Mouse (Mus musculus): ENCODE measurements around the gene Ybx2.
"Not testable (repeated sequence)": the region's sequence is repeated elsewhere in the genome, so short reads cannot be mapped to it uniquely, and the experiment has no call there.

Ybx2 gene

DNA sequence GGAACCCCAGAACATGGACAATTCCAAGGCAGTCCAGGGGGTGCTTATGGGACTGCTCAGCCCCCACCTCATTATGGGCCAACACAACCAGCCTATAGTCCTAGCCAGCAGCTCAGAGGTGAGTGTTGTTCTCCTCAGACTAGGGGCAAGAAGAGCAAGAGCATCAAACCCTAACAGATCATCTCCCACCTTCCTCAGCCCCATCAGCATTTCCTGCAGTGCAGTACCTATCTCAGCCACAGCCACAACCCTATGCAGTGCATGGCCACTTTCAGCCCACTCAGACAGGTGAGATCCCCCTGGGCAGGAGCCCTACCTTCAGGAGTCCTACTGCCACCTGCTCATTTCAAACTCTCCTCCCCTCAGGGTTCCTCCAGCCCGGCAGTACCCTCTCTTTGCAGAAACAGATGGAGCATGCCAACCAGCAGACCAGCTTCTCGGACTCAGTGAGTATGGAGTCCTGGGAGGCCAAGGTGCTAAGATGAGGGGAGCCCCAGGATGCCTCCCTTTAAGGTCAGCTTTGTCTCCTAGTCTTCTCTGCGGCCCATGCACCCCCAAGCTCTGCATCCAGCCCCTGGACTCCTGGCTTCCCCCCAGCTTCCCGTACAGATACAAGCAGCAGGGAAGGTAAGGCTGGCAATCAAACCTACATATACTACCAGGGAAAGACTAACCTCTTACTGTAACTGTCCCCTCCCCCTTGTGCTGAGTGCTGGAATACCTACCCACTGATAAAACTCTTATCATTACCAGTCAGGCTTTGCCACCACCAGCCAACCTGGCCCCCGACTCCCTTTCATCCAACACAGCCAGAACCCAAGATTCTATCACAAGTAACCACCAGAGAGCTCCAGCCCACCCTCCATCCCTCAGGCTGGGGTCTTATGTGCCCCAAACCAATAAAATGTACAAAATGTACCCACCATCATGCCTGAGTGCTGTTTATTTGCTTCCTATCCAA, 19.6 kb upstream of the Ybx2 start:
- no peak for DNase-seq

GRCm38 (mm10) chr11:69916652-69917378, 18.8 kb upstream of the Ybx2 start:
- DNase-seq, result not testable (repeated sequence)

GRCm38 (mm10) chr11:69917379-69917948, 18.1 kb upstream of the Ybx2 start:
- DNase-seq, result no peak

GRCm38 (mm10) chr11:69918118-69918517, 17.5 kb upstream of the Ybx2 start:
- DNase-seq, result no peak

DNA sequence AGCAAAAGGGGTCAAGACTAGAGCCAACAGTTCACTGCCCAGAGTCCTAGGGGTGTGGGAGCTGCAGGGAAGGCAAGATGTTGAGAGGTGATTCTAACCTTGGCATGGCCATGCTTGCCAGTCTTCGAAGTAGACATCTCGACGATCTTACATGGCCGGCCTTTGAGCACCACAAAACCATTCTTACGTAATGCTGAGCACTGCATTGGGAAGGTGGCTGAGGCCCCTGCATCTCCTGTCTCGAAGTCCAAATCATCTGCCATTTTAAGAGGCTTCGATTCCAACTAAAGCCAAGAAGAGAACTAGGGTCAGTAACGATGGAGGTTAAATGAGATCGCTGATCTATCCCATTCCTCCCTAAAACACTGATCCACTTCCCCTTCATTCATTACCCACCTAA, 16.5 kb upstream of the Ybx2 start:
- DNase-seq, result no peak

GRCm38 (mm10) chr11:69919661-69920265, 15.8 kb upstream of the Ybx2 start:
- DNase-seq, result peak; percentile 49 to 75

GRCm38 (mm10) chr11:69920266-69921031, 15.1 kb upstream of the Ybx2 start:
- DNase-seq, result peak; percentile 45 to 80

DNA sequence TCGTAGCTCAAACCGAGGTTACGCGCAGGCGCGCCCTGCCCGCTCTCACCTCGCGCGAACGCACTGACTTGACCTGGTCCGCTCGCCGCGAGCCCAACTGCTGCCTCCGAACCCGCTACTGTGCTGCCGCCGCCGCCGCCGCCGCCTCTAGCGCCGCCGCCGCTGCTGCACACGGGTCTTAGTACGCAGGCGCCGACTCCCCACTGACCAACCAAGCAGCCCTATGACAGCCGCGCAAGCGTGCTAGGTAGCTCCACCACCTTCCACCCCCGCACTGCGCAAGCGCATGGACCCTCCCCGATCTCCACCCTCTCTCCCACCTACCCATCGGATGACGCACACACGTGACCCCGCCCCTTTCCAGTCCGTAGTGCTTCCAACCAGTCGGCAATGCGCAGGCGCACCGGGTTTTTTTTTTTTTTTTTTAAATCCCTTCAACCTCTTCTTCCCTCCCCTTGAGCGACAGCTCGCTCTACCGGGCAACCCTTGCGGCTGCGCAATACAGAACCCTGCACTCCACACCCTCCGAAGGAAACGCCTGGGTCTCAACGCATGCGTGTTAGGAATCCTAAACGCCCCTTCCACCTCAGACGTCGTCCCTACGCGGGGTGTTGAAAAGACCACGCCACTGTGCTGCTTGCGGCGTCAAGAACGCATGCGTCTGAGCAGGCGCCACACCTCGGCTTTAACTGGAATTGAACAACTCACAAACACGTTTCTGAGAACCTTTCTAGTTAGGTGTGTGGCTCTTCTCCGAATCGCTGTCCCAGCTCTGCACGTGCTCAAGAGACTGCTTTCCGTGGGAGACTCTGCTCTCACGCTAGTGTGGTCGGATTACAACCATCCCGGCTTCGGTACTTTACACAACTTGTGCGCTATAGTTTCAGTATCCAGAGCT, 14.2 kb upstream of the Ybx2 start, which contains the start of gene Eif5a:
Gene Eif5a, minus strand, starts transcription at position 845 of the 898 bp plus-strand sequence.
- peak; percentile 100 for DNase-seq

DNA sequence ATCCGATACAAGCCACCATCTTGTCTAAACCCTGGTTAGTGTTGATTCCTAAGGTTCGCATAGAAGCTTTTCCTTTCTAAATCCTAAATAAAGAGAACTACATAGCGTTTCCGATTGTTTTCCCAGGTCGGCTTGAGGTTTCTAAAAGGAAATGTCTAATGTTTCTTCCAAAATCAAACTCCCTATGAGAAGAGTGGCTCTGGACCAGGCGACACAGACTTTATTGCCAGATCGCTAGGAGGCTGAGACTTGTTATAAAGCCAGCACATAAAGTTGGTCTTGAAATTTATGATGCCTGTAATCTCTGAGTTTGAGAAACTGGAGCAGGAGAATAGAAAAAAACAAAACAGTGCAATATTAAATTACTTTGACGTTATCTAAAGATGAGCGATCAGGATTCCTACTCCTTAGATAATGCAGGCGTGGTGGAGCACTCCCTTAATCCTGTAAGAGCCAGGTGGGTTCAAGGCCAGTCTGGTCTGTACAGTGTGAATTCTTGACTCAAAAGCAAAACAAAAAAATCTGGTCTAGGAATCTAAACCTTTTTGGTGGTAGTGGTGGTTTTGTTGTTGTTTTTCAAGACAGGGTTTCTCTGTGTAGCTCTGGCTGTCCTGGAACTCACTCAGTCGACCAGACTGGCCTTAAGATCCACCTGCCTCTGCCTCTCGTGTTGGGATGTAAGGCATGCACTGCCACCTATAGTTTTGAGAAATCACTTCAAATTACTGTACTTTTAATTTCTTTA, 13.4 kb upstream of the Ybx2 start:
- DNase-seq, result no peak

DNA sequence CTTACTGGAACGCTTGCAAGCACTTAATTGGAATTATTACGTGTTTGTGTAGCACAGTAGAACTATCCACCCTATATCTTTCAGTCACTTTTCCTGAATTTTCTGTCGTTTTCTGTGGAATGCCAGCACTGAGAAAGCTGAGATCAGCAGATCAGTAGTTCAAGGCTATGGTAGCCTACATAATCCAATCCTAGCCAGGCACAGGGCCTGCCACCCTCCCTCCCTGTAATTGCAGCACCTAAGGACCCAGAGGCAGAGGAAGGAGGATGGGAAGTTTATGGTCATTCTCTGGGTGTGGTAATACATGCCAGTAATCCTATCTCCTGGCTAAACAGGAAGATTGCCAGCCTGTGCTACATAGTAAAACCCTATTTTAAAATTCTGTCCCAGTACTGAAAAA, 12.8 kb upstream of the Ybx2 start:
- DNase-seq, result no peak

DNA sequence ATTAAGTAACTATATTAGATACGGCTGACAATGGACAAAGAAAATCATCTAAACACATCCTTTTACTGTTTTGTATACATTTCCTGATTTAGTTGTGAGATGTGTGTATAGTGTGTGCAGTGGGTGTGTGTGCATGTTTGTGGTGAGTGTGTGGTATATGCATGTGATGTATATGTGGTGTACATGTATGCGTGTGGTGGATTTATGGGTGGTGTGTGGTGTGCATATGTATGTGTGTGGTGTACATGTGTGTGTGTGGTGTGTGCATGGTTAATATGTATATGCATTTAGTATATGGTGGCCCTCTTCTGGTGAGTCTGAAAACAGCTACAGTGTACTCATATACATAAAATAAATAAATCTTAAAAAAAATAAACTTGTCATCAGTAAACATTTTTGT, 8.1 kb upstream of the Ybx2 start:
- no peak for DNase-seq

GRCm38 (mm10) chr11:69929712-69930111, 5.9 kb upstream of the Ybx2 start:
- no peak for DNase-seq

DNA sequence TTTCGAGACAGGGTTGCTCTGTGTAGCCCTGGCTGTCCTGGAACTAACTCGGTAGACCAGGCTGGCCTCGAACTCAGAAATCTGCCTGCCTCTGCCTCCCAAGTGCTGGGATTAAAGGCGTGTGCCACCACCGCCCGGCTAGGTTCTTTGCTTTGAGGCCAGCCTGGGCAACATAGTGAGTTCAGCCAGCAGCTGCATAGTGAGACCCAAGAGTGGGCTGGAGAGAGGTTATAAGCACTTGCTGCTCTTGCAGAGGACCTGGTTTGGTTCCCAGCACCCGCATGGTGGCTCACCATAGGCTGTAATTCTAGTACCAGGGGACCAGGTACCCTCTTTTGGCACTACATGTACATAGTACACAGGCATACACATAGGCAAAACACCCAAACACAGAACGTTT, 5.4 kb upstream of the Ybx2 start:
- DNase-seq, result not testable (repeated sequence)

DNA sequence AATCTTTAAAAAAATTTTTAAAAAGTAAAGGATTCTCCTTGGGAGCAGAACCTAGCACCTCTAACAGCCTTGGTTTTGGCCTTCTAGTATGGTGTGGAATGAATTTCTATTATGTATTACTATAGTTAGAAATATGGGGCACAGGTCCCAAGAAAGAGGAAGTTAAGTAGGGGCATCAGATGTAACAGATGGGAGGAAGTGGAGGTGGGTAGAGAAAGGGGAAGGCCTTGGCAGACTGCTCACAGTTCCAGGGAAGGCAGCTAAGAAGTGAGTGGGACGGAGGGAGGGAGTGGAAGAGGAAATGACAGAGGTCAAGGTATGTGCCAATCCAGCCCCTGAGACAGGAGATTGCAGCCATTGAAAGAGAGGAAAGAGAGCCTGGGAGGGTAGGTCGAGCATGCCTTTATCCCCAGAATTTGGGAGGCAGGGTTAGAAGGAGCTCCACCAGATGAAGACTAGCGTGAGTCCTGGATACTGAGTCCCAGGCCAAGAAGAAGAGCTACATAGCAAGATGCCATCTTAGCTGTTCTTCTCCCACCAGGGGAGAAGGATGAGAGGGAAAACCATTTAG, 4.5 kb upstream of the Ybx2 start:
- no peak for DNase-seq

GRCm38 (mm10) chr11:69931769-69932168, 3.8 kb upstream of the Ybx2 start:
- DNase-seq, result no peak

DNA sequence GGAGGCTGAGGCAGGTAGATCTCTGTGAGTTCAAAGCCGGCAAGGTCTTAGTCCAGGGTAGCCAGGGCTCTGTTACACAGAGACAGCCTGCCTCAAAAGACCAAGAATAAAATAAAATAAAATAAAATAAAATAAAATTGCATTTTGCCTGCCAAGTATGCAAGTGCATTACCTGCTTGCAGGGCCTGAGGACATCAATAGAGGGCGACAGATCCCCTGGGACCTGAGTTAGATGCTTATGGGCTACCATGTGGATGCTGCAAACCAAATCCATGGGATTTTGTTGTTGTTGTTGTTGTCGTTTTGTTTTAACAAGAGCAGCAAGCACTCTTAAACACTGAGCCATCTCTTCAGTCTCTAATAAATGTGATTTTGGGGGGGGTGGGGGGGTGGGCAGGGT, 3.3 kb upstream of the Ybx2 start:
- DNase-seq, result no peak

GRCm38 (mm10) chr11:69933066-69933465, 2.5 kb upstream of the Ybx2 start:
- no peak for DNase-seq

DNA sequence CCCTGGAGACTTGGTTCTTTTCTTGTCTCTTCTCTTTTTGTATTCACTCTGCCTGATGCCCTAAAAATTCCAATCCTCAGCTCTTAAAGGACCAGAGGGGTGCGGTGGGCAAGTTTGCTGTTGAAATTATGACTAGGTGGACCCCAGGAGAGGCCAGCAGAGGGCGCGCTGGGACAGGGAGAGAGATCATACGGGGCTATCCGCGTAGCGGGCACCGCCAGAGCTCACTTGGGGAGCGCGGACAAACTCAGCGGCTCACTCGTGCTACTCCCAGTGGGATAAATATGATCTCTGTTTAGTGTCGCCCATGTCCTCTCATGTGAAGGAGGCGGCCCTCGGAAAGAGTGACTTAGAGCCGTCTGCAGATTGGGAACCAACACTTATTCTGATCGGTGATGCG, 1.4 kb upstream of the Ybx2 start:
- peak; percentile 93 to 97 for DNase-seq

- no peak for DNase-seq
Measured at GRCm38 (mm10) chr11:69934681-69935080, 915 bp upstream of the Ybx2 start.

DNA sequence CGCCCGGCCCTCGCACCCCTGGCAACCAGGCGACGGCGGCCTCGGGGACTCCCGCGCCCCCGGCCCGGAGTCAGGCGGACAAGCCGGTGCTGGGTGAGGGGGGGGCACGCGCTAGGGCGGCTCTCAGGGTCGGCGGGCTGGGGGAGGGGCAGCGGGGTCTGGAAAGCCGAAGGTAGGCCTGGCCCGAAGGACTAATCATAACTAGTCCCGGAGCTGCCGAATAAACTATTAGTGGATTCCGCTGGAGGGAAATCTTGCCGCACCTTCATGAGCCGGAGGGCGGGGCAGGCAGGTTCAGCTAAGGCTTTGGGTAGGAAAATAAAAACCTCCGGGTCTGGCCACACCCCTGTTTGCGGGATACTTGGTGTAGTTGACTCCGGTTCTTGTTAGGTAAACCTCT, 560 bp downstream of the Ybx2 start:
- DNase-seq, result peak in 1 of 2 experiments; percentile 59

Data from cerebellum, postnatal 25 days (tissue).